Mouse (Mus musculus): Measurements from ENCODE around the gene Fbxl12.

DNA sequence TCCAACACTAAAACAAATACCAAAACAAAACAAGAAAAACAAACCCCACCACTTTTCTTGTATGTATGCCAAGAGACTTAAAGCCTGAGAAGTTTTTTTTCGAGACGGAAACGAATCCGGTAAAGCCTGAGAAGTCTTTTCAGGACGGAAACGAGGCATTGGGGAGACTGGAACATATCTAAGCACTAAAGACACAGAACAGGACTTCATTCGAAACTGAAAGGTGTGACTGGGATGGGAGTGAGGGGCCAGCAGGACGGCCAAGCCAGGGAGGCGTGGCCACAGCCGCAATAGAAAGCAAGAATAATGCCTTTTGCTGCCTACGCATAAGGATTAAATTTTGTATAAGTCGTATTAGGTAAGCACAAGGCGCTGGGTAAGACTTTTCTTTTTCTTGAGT is 786 bp downstream of the Fbxl12 start:
- TF ChIP-seq ZNF384 (IDR thresholded peaks at IDR 0.05; ENCODE audit: low read depth, low read length) (no peak), ZC3H11A (IDR thresholded peaks at IDR 0.05; ENCODE audit: borderline replicate concordance, low read depth, low read length) (no peak), CHD2 (IDR thresholded peaks at IDR 0.05; ENCODE audit: low read depth, low read length) (no peak)

All from ES-E14 (cell line).